Mouse (Mus musculus) liver (tissue): ENCODE measurements around the gene Fcnb.

Source experiments
- DNase-seq: peaks from one replicate; pipeline ENCODE4 v3.0.0-alpha.2; 2020; ENCODE audit warnings: mixed read lengths

Gene Fcnb

DNA sequence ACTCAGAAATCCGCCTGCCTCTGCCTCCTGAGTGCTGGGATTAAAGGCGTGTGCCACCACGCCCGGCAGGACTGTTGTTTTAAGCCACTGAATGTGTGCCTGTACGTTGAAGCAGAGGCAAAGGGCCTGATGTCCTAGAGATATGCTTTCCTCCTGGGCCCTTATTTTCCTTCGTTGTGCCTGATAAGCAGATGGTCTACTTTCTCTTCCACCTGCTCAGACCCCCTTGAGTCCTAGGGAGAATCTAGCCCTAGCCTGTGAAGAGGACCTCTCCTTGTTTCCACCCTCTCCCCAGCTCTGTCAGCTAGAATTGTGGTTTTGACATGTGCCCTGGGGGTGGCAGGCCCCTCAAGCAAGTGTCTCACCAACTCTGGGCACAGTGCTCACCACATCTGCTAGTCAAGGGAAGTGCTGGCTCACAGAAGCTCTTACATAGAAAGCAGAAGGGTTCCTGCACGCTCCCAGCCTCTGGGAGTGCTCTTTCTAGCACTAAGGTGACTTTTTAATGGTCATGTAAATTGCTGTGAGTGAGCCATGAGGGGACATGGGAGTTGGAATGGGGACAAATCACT is 9.0 kb downstream of the Fcnb start:
- DNase-seq, result no peak

DNA sequence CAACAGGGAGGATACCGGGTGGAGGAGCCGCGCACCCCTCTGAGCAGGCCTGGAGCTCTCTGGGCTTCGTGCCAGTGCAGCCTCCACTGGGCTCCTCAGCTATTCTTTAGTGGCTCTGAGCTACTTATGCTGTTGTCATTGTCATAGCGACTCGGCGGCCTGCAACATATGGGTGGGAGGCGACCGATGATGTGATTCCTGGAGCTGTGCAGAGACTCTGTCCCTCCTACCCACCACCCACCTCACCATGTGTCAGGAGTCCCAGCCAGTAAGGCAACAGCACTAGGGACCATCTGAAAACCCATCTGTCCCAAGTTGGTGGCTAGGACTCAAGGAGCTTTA is 16.2 kb downstream of the Fcnb start:
- peak; percentile 63 for DNase-seq

DNA sequence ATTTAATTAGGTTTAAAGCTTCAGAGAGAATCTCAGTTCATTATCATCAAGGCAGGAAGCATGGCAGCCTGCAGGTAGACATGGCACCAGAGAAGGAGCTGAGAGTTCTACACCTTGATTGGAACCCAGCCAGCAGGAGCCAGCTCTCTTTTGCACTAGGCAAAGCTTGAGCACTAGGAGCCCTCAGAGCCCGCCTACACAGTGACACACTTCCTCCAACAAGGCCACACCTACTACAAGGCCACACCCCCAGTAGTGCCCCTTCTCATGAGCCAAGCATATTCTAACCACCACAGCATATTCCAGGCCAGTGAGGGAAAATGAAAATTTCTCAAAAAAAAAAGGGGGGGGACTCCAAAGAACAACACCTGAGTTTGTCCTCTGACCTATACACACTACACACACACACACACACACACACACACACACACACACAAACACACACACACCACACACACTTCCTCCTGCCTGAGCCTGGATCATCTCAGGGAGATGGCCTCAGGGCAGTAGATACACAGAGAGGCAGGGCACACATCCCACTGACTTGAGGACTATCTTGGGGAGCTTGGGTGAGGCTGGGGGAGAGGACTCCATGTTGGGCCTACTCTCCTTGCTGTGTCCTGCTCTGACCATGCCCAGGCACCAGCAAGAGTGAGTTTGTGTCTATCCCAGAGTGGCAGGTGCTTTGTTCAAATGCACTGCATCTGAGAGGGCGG is 16.7 kb downstream of the Fcnb start:
- peak; percentile 88 for DNase-seq

DNA sequence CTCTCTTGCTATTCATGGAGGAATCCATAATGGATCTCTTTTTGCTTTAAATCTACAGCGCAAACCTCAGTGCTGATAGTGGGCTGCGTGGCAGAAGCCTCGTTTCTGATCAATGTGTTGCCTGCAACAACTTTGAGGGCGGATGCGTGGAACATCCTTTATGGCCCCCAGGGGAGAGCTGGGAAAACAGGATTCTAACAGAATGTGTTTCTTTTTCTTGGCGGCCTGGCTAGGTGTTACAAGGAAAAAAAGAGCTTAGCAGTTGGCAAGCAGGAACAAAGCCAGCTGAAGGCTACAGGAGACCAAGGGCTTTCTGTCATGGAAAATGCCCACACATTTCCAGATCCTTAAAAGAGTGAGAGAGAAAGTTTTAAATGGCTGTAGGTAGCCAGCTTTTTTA is 17.5 kb downstream of the Fcnb start:
- DNase-seq, result no peak

GRCm38 (mm10) chr2:28066686-28067085 is 18.0 kb downstream of the Fcnb start:
- DNase-seq, result no peak

DNA sequence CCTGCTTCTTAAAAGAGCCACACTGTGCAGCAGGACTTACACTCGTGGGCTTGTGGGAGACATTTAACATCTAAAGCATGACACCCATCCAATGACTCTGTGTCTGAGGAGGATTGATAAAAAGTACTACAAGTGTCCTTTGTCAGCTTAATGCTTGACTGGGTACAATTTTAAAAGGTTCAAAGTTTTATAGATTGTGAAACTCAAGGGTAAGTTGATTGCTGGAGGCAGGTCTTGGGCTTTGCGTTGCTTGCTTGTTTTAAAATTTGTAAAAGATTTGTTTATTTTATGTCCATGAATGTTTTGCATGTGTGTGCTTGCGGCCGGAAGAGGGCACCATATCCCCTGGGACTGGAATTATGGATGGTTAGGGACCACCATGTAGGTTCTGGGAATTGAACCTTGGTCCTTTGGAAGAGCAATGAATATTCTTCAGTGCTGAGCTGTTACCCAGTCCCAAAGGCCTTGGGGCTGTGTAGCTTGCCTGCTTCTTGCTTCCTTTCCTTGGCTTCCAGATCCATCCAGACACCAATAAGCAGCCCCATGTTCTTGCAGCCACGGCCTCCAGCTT is 19.5 kb downstream of the Fcnb start:
- DNase-seq, result no peak

DNA sequence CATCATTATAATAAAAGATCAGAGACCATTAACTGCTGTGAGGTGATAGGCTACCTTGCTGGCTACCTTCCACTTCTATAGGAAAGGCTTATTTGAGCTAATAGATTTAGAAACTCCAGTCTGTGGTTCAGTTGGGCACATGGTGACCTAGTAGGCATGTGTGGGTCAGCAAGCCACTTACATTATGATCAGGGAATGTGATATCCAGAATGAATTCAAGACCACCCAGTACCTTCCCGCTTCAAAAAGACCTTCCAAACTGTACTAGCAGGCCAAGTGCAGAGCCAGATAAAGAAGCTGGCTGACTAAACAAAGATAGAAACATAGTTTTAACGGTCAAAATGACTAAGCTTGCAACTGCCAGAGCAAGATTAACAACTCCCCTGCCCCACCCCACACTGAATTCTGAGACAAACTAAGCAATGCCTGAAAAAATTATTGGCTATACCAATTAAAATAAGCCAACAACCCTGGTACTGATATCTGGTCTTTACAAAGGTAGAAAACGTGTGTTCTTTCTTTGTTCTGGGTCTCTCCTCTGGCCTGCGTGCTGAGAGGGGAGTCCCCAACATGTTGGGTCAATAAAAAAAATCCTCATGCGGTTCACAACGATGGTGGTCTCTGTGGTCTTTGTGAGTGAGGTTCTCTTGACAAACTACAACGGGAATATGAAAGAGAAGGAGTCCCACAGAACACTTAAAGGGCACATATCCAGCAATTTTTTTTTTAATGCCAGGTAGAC is 20.2 kb downstream of the Fcnb start:
- DNase-seq, result peak; percentile 83

- DNase-seq, result peak; percentile 60
Measured at GRCm38 (mm10) chr2:28063711-28064338, 20.9 kb downstream of the Fcnb start.

DNA sequence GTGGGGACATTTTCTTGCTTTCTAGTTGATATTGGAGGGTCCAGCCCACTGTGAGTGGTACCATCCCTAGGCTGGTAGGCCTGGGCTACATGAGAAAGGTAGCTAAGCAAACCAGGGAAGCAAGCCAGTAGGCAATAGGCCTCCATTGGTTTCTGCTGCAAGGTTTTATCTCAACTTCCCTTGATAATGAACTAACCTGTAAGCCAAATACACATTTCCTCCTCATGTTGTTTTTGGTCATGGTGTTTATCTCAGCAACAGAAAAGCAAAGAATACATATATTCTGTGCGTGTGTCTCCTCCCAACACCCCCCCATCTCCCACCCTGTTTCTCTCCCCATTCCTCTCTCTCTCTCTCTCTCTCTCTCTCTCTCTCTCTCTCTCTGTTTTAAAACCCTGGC is 24.8 kb downstream of the Fcnb start:
- no peak for DNase-seq

DNA sequence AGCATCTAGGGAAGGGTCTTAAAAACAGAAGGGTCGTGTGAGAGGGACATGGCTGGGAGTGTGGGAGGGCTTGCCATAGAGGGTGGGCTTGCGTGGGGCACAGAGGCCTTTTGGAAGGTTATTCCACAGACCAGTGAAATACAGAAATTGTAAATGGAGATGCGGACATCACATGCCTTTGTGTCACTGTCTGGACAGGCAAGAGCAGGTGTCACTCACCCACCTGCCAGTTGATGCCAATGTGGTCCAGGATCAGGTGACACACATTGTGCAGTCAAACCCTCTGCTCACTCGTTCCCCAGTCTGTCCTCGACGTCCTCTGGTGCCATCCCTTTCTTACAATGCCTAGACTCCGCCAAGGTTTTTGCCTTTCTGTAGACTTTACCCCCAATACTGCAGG is 37.6 kb downstream of the Fcnb start:
- no peak for DNase-seq

GRCm38 (mm10) chr2:28046311-28046710 is 38.4 kb downstream of the Fcnb start:
- no peak for DNase-seq

GRCm38 (mm10) chr2:28044920-28045598 is 39.6 kb downstream of the Fcnb start:
- peak; percentile 81 for DNase-seq

GRCm38 (mm10) chr2:28040466-28040865 is 44.2 kb downstream of the Fcnb start:
- DNase-seq, result no peak

DNA sequence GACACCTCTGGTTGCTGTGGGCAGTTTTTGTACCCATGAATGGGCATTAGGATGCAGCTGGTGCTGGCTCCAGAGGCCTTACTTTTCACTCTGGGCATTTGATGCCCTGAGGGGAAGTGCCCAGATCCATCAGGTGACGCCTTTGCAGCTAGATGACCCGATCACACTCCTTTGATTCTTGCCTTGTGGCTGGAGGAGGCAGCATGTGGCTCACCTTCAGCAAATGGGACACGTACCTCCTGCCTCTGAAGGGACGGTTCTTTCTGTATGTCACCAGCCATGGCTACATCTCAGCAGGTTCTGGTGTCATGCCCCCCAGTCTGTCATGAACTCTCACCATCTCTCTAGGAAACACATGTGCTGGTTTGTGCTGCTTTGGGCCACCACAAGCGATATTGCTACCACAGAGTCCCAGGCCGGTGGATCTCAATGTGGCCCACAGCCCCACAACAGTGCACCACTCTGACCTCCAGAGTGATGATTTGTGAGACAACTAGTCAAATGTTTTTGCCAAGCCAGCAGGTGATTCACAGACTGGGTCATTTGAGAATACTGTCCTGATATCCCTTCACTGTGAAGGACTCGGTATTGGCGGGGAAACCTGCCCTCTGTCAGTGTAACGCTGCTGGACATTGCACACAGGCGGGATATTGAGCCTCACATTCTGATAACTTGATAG is 44.9 kb downstream of the Fcnb start:
- no peak for DNase-seq

GRCm38 (mm10) chr2:28038391-28039096 is 46.1 kb downstream of the Fcnb start:
- no peak for DNase-seq

GRCm38 (mm10) chr2:28037505-28038390 is 46.9 kb downstream of the Fcnb start:
- DNase-seq, result no peak

- DNase-seq, result no peak
Measured at GRCm38 (mm10) chr2:28036788-28037187, 47.9 kb downstream of the Fcnb start.

DNA sequence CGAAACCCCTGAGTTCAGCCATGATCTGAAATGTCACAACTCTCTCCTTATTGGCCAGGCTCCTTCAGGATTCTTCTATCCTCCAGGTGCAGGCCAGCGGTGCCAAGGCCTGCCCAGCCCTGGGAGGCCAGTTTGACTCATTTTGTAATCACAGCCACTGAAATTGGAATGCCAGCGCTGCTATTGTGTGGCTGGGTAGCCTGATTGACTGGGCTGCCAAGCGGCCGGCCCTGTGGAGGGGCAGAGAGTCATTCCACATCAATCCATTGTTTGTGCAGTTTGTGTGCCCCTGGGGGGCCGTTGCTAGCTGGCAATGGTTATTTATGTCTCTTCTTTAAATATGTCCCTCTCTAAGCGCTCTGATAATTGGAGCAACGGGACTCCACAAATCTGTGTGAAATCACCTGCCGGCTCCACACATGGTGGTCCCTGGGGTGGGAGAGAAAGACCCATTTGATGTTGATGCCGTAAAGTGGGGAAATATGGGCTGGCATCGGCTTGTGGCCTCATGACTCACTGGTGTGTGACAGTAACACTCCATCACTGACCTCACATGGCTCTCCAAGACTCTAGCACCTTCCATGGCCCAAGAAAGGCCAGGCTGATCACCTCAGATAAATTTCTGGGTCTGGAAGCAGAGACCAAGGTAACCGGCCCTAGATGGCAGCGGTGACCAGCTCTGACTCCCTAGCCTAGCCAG is 50.5 kb downstream of the Fcnb start:
- no peak for DNase-seq

DNA sequence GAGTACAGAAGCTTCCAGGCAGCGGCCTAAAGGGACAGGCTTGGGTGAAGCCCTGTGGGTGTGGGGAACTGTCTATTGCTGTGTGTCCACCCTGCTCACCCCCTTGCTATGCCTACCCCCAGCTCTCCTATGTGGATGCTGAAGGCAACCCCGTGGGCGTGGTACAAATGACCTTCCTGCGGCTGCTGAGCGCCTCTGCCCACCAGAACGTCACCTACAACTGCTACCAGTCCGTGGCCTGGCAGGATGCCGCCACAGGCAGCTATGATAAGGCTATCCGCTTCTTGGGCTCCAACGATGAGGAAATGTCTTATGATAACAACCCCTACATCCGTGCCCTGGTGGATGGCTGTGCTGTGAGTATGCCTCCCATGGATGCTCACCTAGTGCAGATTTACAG is 52.2 kb downstream of the Fcnb start:
- peak; percentile 72 for DNase-seq

DNA sequence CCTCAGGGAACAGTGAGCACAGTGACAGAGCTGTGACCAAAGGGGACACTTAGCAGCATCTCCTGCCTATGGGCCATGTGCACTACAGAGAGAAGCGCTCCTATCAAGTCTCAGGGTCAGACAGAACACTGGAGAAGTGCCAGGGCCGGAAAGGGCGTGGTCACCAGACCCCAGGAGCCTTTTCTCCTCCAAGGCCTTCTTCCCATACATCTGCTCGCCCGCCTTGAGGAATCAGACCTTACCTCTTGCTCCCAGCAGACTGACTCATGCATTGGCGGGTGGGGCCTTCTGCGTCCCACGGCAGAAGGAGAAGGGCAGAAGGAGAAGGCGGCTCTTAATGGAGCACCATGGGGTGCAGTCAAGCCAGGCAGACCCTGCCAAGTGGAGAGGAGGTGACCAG is 52.8 kb downstream of the Fcnb start:
- DNase-seq, result peak; percentile 63
